Mouse (Mus musculus): ENCODE data around the gene Fgf15.

DNA sequence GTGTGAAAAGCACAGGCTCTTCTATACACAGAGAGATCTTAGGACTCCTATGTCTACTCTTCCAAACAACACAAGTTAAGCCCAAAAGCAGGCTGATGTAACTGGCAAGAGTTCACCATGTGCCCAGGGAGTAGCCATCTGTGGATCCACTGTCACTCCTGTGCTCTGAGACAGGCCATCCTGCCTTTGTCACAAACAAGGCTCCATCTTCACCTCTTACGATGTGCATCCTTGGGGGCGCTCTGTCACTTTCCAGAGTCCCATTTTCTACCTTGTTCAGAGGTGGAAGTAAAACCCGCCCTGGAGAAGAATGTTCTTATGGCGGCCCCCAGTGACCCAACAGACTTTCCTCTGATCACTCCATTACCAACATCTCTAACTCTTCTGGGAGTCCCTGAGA, 1.6 kb upstream of the Fgf15 start:
- TF ChIP-seq CTCF (IDR thresholded peaks at IDR 0.05; ENCODE audit: extremely low read depth, insufficient read length, insufficient replicate concordance, low read depth, low read length) (no peak), POLR2A (IDR thresholded peaks at IDR 0.05; ENCODE audit: low read depth, low read length) (no peak)
